In genomic region chr8:69396196-69396595, GRCm38 (mm10) we compare ENCODE assay signal across 12 mouse cellular contexts. TPM values are rescaled to one million over a fixed set of nuclear protein-coding genes. Genes with fewer than 3 reads are reported as not detected.
DNase-seq lines count a peak whose midpoint lies in the region; ATAC-seq and TF ChIP-seq lines count a peak whose summit lies in the region.
"Had no signal": no experiment of that assay in that cellular context is flagged by ENCODE, and none has a peak within 500 bp of the region (broad histone marks: within the 10 kb centered on the region; RNA-seq: fewer than 3 reads in every experiment).

No protein-coding gene starts in this region.

- intact Hi-C loops in gastrocnemius, adult 2 months (cut with DNase I), result loop anchor here (10.0 kb wide), 2 partner anchors 181 to 379 kb away; partner anchors contain the start of gene Gm20422

- peak overlapping the region; percentile 93 for H3K27ac ChIP-seq in gastrocnemius, adult 2 months
- no peak overlapping the region for H3K27ac ChIP-seq in lung, embryonic 15.5 days
- no peak overlapping the region for H3K27ac ChIP-seq in limb, embryonic 13.5 days
- H3K27ac ChIP-seq in stomach, embryonic 14.5 days (ENCODE audit: low read length), result no peak overlapping the region; the same call in 1 of the 2 replicates

- H3K9ac ChIP-seq in lung, embryonic 15.5 days, result no peak overlapping the region
- no peak overlapping the region for H3K9ac ChIP-seq in limb, embryonic 13.5 days
- no peak overlapping the region for H3K9ac ChIP-seq in stomach, embryonic 14.5 days (replicated peaks; ENCODE audit: low read depth, low read length)

- H3K36me3 ChIP-seq in lung, embryonic 15.5 days, result 0 out of 2 replicates have a peak, but pooled peaks cover 7% of the 10 kb centered on the region
- H3K36me3 ChIP-seq in limb, embryonic 13.5 days, result peaks cover 29% of the 10 kb centered on the region
- H3K36me3 ChIP-seq in stomach, embryonic 14.5 days (ENCODE audit: control insufficient read depth, insufficient read depth, low read length), result no peaks in the 10 kb centered on the region

- H3K4me3 ChIP-seq in gastrocnemius, adult 2 months, result peak overlapping the region; percentile 79; the same call in 1 of the 2 replicates
- no peak overlapping the region for H3K4me3 ChIP-seq in lung, embryonic 15.5 days
- no peak overlapping the region for H3K4me3 ChIP-seq in limb, embryonic 13.5 days
- H3K4me3 ChIP-seq in stomach, embryonic 14.5 days (ENCODE audit: low read depth, low read length), result no peak overlapping the region

- ATAC-seq in lung, embryonic 15.5 days (ENCODE audit: borderline replicate concordance, extremely low read depth, low FRiP score, low TSS enrichment), result no peak
- no peak for ATAC-seq in limb, embryonic 13.5 days (ENCODE audit: low FRiP score, low read depth)
- ATAC-seq in stomach, embryonic 14.5 days (ENCODE audit: insufficient number of reproducible peaks, insufficient read depth, low FRiP score, low read depth), result no peak

- H3K27me3 ChIP-seq in lung, embryonic 15.5 days, result no peaks in the 10 kb centered on the region
- no peaks in the 10 kb centered on the region for H3K27me3 ChIP-seq in limb, embryonic 13.5 days
- no peaks in the 10 kb centered on the region for H3K27me3 ChIP-seq in stomach, embryonic 14.5 days (ENCODE audit: control insufficient read depth, insufficient read depth, low read length)
- H3K27me3 ChIP-seq: limb, embryonic 15.5 days had no signal

- peaks cover 9% of the 10 kb centered on the region; the same call in 1 of the 2 replicates for H3K4me1 ChIP-seq in lung, embryonic 15.5 days
- H3K4me1 ChIP-seq in limb, embryonic 13.5 days, result peaks cover 20% of the 10 kb centered on the region
- H3K4me1 ChIP-seq in stomach, embryonic 14.5 days (ENCODE audit: control insufficient read depth, insufficient read depth, low read length), result peaks cover 3% of the 10 kb centered on the region; the same call in 1 of the 2 replicates

- H3K9me3 ChIP-seq in lung, embryonic 15.5 days, result 0 out of 2 replicates have a peak, but pooled peaks cover 4% of the 10 kb centered on the region
- peaks cover 21% of the 10 kb centered on the region for H3K9me3 ChIP-seq in limb, embryonic 13.5 days
- peaks cover 5% of the 10 kb centered on the region; the same call in 1 of the 2 replicates for H3K9me3 ChIP-seq in stomach, embryonic 14.5 days (ENCODE audit: control insufficient read depth, low read depth, low read length)

- no peak for TF ChIP-seq CTCF in gastrocnemius, adult 2 months (IDR thresholded peaks at IDR 0.05)

- no peak for DNase-seq in gastrocnemius, adult 2 months
- no peak for DNase-seq in gastrocnemius, adult 18-20 months (ENCODE audit: low spot score)
- DNase-seq in lung, postnatal 25 days (ENCODE audit: low spot score), result no peak
- DNase-seq in layer of hippocampus, adult 11-12 months (ENCODE audit: low spot score), result no peak
- no peak for DNase-seq in thymus, postnatal 4 days

- 64% methylated on average over 6 of the region's 6 CpGs for WGBS in lung, embryonic 15.5 days
- 80% methylated on average over 6 of the region's 6 CpGs for WGBS in limb, embryonic 13.5 days
- WGBS in stomach, embryonic 14.5 days, result 68% methylated on average over 6 of the region's 6 CpGs

- peak overlapping the region; percentile 63; the same call in 1 of the 2 replicates for H3K4me2 ChIP-seq in lung, embryonic 15.5 days
- H3K4me2 ChIP-seq in limb, embryonic 13.5 days (replicated peaks), result peak overlapping the region; percentile 65
- H3K4me2 ChIP-seq in stomach, embryonic 14.5 days (replicated peaks; ENCODE audit: low read depth, low read length), result peak overlapping the region; percentile 50; the same call in 1 of the 2 replicates

RNA-seq across cellular contexts. Expression of gene Gm9495, which starts 57.2 kb away (rescaled TPM):
- total RNA-seq in gastrocnemius, adult 2 months (2021), result not detected
- total RNA-seq in gastrocnemius, adult 18-20 months (2021), result not detected
- not detected in 2 replicates for polyA plus RNA-seq in lung, embryonic 15.5 days (2015; fragmentation: Nextera tagmentation; extraction: Ambion mirVana)
- polyA plus RNA-seq in limb, embryonic 13.5 days (2015; fragmentation: Nextera tagmentation; extraction: Ambion mirVana), result not detected in 2 replicates
- polyA plus RNA-seq in stomach, embryonic 14.5 days (2014; fragmentation: Nextera tagmentation; extraction: Ambion mirVana), result not detected in 2 replicates
- total RNA-seq: gastrocnemius, adult 8-10 months; heart, postnatal 25 days had no signal
- polyA plus RNA-seq: embryonic facial prominence, embryonic 11.5 days; limb, embryonic 15.5 days had no signal
